Mouse (Mus musculus) left cerebral cortex, adult 11 months (tissue): ENCODE measurements at regions not wholly inside any gene's neighbourhood (a gene's known extent, or its start where the extent isn't known, plus 50 kb on each side); places are given as distances from the start of the nearest gene placed in this dataset.

Experiments
- DNase-seq: peaks from one replicate; pipeline ENCODE4 v3.0.0; 2022; ENCODE audit warnings: low spot score

- DNase-seq = no peak
These were observed 270.6 kb upstream of the Zfp637 start for GRCm38 (mm10) chr6:117570346-117570745.

- no peak for DNase-seq
These were observed 270.2 kb upstream of the Zfp637 start for GRCm38 (mm10) chr6:117570791-117571190.

GRCm38 (mm10) chr6:117572006-117572405 lies 269.0 kb upstream of the Zfp637 start:
- DNase-seq = no peak

- no peak for DNase-seq
These were observed 267.6 kb upstream of the Zfp637 start for GRCm38 (mm10) chr6:117573371-117573770.

GRCm38 (mm10) chr6:117574146-117574545 lies 266.8 kb upstream of the Zfp637 start:
- no peak for DNase-seq

GRCm38 (mm10) chr6:117575057-117575456 lies 265.9 kb upstream of the Zfp637 start:
- no peak for DNase-seq

- no peak for DNase-seq
These were observed 265.0 kb upstream of the Zfp637 start for GRCm38 (mm10) chr6:117576021-117576420.

GRCm38 (mm10) chr6:117577539-117578521 lies 263.1 kb upstream of the Zfp637 start:
- no peak for DNase-seq

GRCm38 (mm10) chr6:117580951-117581350 lies 260.0 kb upstream of the Zfp637 start:
- no peak for DNase-seq

GRCm38 (mm10) chr6:117583121-117583520 lies 257.9 kb upstream of the Zfp637 start:
- DNase-seq = no peak

- DNase-seq = no peak
These were observed 256.4 kb upstream of the Zfp637 start for GRCm38 (mm10) chr6:117584563-117584962.

- no peak for DNase-seq
These were observed 244.7 kb upstream of the Zfp637 start for GRCm38 (mm10) chr6:117596166-117596840.

GRCm38 (mm10) chr6:117604834-117605233 lies 236.1 kb upstream of the Zfp637 start:
- no peak for DNase-seq

GRCm38 (mm10) chr6:117605685-117606084 lies 235.3 kb upstream of the Zfp637 start:
- no peak for DNase-seq

- no peak for DNase-seq
These were observed 234.8 kb upstream of the Zfp637 start for GRCm38 (mm10) chr6:117606211-117606610.

- no peak for DNase-seq
These were observed 234.0 kb upstream of the Zfp637 start for GRCm38 (mm10) chr6:117607023-117607422.

GRCm38 (mm10) chr6:117609476-117610404 lies 231.2 kb upstream of the Zfp637 start:
- no peak for DNase-seq

GRCm38 (mm10) chr6:117611281-117611680 lies 229.7 kb upstream of the Zfp637 start:
- DNase-seq = no peak

GRCm38 (mm10) chr6:117611965-117612364 lies 229.0 kb upstream of the Zfp637 start:
- DNase-seq = no peak

- no peak for DNase-seq
These were observed 228.6 kb upstream of the Zfp637 start for GRCm38 (mm10) chr6:117612421-117612820.

- DNase-seq = no peak
These were observed 227.2 kb upstream of the Zfp637 start for GRCm38 (mm10) chr6:117613656-117614350.
